Mouse (Mus musculus) forebrain, embryonic 14.5 days (tissue): ENCODE data around the gene Polrmt. TPM values are rescaled to one million over a fixed set of nuclear protein-coding genes. Genes with fewer than 3 reads are reported as not detected.

Source experiments
- ATAC-seq: fragments of 200-750 bp; cut with Nextera tagmentation; 2 replicates; pipeline ENCODE4 v1.8.0; 2017; ENCODE audit warnings: mild to moderate bottlenecking, moderate library complexity
- DNase-seq: peaks from one replicate; pipeline ENCODE4 v3.0.0-alpha.2; 2015; ENCODE audit warnings: low spot score
- H3K27ac ChIP-seq: fragments of 300-500 bp; sonication (generic); 2 replicates; pipeline ENCODE4 v1.5.1; 2014; ENCODE audit warnings: low read depth, mild to moderate bottlenecking, control low read depth, low read length, moderate library complexity
- H3K27me3 ChIP-seq: fragments of 300-500 bp; sonication (generic); replicated peaks from 2 replicates; pipeline ENCODE4 v1.6.1; 2014; ENCODE audit warnings: low read length, control low read depth, mixed read lengths; ENCODE audit not compliant: control insufficient read depth, insufficient read depth
- H3K36me3 ChIP-seq: fragments of 300-500 bp; sonication (generic); 2 replicates; pipeline ENCODE4 v1.6.1; 2014; ENCODE audit warnings: low read length, control low read depth; ENCODE audit not compliant: control insufficient read depth, insufficient read depth
- H3K4me1 ChIP-seq: fragments of 300-500 bp; sonication (generic); 2 replicates; pipeline ENCODE4 v1.6.1; 2014; ENCODE audit warnings: antibody characterized with exemption, low read length, control low read depth; ENCODE audit not compliant: control insufficient read depth, insufficient read depth
- H3K4me2 ChIP-seq: fragments of 300-500 bp; sonication (generic); 2 replicates; pipeline ENCODE4 v1.6.1; 2014; ENCODE audit warnings: mild to moderate bottlenecking, control low read depth, low read length
- H3K4me3 ChIP-seq: fragments of 300-500 bp; sonication (generic); 2 replicates; pipeline ENCODE4 v1.5.1; 2014; ENCODE audit warnings: low read depth, low read length, control low read depth
- H3K9ac ChIP-seq: fragments of 300-500 bp; sonication (generic); 2 replicates; pipeline ENCODE4 v1.6.1; 2014; ENCODE audit warnings: mild to moderate bottlenecking, low read length, control low read depth, moderate library complexity
- H3K9me3 ChIP-seq: fragments of 300-500 bp; sonication (generic); replicated peaks from 2 replicates; pipeline ENCODE4 v1.6.1; 2016; ENCODE audit warnings: low read length, control low read depth, mixed read lengths; ENCODE audit not compliant: control insufficient read depth
- WGBS: fragments of 180-500 bp; shearing (Covaris S2); extraction: QIAGEN DNeasy Blood & Tissue Kit; methylation state at CpG from one replicate; pipeline ENCODE4 v1.1.7; 2014; 5-methylcytosine and 5-hydroxymethylcytosine counted together
- polyA plus RNA-seq: library from polyadenylated mRNA; unstranded; fragments of >200 nt; fragmentation: Nextera tagmentation; extraction: Ambion mirVana; gene quantifications from 2 replicates; pipeline ENCODE4 v1.2.1, GENCODE M21; 2014

The Polrmt gene
- polyA plus RNA-seq, 1 experiment from 2014 or later: 32.1 TPM

- Histone ChIP-seq H3K4me2 (no peak overlapping the region), H3K4me3 (no peak overlapping the region), H3K9me3 (no peaks in the 10 kb centered on the region), H3K4me1 (no peaks in the 10 kb centered on the region), H3K27me3 (peaks cover 4% of the 10 kb centered on the region; the same call in 1 of the 2 replicates), H3K9ac (no peak overlapping the region), H3K27ac (no peak overlapping the region), H3K36me3 (no peaks in the 10 kb centered on the region)
- 88% methylated on average over 7 of the region's 7 CpGs for WGBS
- ATAC-seq (no peak), DNase-seq (no peak)
Observed at GRCm38 (mm10) chr10:79723692-79724091, 22.7 kb downstream of the Polrmt start.

- 55% methylated on average over 6 of the region's 6 CpGs for WGBS
- Histone ChIP-seq H3K36me3 (no peaks in the 10 kb centered on the region), H3K4me2 (no peak overlapping the region), H3K9ac (no peak overlapping the region), H3K4me1 (no peaks in the 10 kb centered on the region), H3K27ac (no peak overlapping the region), H3K9me3 (no peaks in the 10 kb centered on the region), H3K27me3 (peaks cover 9% of the 10 kb centered on the region; the same call in 1 of the 2 replicates), H3K4me3 (no peak overlapping the region)
- DNase-seq (no peak), ATAC-seq (no peak)
Observed at GRCm38 (mm10) chr10:79723047-79723446, 23.3 kb downstream of the Polrmt start.

GRCm38 (mm10) chr10:79721089-79721488 is 25.3 kb downstream of the Polrmt start:
- Histone ChIP-seq H3K9ac (no peak overlapping the region), H3K36me3 (no peaks in the 10 kb centered on the region), H3K9me3 (no peaks in the 10 kb centered on the region), H3K4me1 (peaks cover 3% of the 10 kb centered on the region; the same call in 1 of the 2 replicates), H3K27ac (no peak overlapping the region), H3K4me2 (no peak overlapping the region), H3K4me3 (no peak overlapping the region), H3K27me3 (peaks cover 27% of the 10 kb centered on the region)
- 79% methylated on average over 5 of the region's 5 CpGs for WGBS
- no peak for DNase-seq
- no peak for ATAC-seq

DNA sequence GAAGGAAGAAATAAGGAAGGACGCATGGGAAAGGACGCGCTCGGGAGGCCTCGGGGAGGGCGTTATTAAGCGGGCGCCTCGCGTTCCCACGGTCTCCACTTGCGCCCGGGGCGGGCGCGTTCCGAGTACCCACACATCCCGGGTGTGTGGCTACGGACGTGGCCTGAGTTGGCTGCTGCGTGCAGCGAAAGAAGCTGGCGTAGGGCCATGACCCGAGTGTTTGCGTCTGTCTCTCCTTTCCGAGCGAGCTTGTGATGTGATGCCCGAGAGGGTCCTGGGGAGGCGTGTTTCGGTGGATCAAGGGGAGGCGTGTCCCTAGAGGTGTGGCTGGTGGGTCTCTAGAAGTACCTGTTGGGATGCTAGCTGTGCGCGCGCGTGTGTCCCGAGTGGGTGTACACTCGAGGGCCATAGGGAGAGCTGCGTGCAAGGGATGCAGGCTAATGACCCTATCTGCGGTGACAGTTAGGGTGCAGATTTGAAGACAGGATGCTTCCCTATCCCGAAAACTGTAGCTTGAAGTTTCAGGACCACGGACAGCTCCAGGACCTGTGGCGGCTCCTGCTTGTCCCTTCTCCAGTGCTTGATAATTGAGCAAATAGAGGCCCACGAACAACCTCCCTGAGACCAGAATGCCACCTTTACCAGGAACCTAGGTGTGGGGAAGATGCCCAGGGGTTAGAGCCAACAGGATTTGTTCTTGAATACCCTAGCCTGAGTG is 28.6 kb downstream of the Polrmt start:
- peak overlapping the region; percentile 95 for H3K4me2 ChIP-seq
- no peaks in the 10 kb centered on the region for H3K9me3 ChIP-seq
- DNase-seq: peak; percentile 54
- 4% methylated on average over 43 of the region's 43 CpGs for WGBS
- ATAC-seq: no peak
- H3K9ac ChIP-seq: no peak overlapping the region; the same call in 1 of the 2 replicates
- H3K36me3 ChIP-seq: no peaks in the 10 kb centered on the region
- peak overlapping the region; percentile 59 for H3K4me3 ChIP-seq
- peaks cover 3% of the 10 kb centered on the region; the same call in 1 of the 2 replicates for H3K4me1 ChIP-seq
- H3K27ac ChIP-seq: no peak overlapping the region
- H3K27me3 ChIP-seq: peaks cover 40% of the 10 kb centered on the region

GRCm38 (mm10) chr10:79716988-79717355 is 29.4 kb downstream of the Polrmt start:
- peak; percentile 30; the same call in 1 of the 2 replicates for ATAC-seq
- H3K4me3 ChIP-seq: peak overlapping the region; percentile 59
- peak overlapping the region; percentile 95 for H3K4me2 ChIP-seq
- H3K27ac ChIP-seq: no peak overlapping the region
- WGBS: under 1% methylated on average over 39 of the region's 44 CpGs
- DNase-seq: peak; percentile 23
- H3K9me3 ChIP-seq: no peaks in the 10 kb centered on the region
- H3K27me3 ChIP-seq: peaks cover 40% of the 10 kb centered on the region
- peak overlapping the region; percentile 69 for H3K9ac ChIP-seq
- peaks cover 3% of the 10 kb centered on the region; the same call in 1 of the 2 replicates for H3K4me1 ChIP-seq
- peaks cover 3% of the 10 kb centered on the region; the same call in 1 of the 2 replicates for H3K36me3 ChIP-seq

DNA sequence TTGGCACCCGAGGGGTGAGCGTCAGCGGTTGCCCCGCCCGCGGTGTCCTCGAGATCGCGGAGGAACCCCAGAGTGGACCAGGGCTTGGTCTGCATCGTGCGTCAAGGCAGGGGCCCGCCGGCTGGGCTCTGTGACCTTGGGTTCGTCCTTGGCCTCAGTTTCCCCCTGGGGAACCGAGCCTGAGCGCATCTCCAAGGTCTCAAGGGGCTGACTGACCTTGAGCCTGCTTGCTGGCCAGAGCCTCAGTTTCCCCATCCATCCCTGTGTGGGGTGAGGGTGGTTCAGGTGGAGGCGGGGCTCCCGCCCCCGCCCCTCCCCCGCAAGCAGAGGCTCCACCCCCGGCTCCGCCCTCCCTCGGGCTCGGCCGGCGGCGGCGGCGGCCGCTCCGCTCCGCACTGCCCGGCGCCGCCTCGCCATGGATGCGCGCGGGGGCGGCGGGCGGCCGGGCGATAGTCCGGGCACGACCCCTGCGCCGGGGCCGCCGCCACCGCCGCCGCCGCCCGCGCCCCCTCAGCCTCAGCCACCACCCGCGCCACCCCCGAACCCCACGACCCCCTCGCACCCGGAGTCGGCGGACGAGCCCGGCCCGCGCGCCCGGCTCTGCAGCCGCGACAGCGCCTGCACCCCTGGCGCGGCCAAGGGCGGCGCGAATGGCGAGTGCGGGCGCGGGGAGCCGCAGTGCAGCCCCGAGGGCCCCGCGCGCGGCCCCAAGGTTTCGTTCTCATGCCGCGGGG is 30.0 kb downstream of the Polrmt start, which contains the start of gene Hcn2:
Gene Hcn2, plus strand, starts transcription at position 381 of the 734 bp plus-strand sequence.
- Histone ChIP-seq H3K27me3 (peaks cover 40% of the 10 kb centered on the region), H3K4me1 (peaks cover 3% of the 10 kb centered on the region; the same call in 1 of the 2 replicates), H3K4me3 (peak within 1 kb of the TSS; percentile 59), H3K9me3 (no peaks in the 10 kb centered on the region), H3K9ac (peak within 1 kb of the TSS; percentile 69), H3K27ac (no peak within 1 kb of the TSS), H3K36me3 (peaks cover 8% of the 10 kb centered on the region), H3K4me2 (peak within 1 kb of the TSS; percentile 95)
- WGBS: 1% methylated on average over 49 of the region's 91 CpGs
- ATAC-seq (peak; percentile 67), DNase-seq (no peak)

DNA sequence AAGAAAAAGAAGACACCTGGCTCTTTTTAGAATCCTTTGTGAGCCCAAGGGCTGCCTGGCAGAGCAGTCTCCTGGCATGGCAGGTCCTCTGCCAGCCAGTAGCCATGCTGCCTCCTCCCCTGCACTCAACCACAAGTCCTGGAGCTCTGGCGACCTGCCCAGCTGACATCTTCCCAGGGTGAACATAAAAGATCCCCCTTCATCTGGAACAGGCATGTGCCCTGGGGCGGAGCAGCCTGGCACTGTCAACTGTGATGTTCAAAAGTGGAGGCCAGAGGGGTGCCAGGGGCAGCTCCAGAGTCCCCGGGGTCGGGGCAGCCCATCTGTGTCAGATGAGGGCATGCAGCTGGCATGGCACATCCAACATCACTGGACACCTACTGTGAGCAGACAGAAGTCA is 31.4 kb downstream of the Polrmt start:
- 42% methylated on average over 4 of the region's 4 CpGs for WGBS
- DNase-seq: no peak

GRCm38 (mm10) chr10:79713163-79713562 is 33.2 kb downstream of the Polrmt start:
- Histone ChIP-seq H3K27me3 (peaks cover 31% of the 10 kb centered on the region), H3K9ac (no peak overlapping the region), H3K27ac (no peak overlapping the region), H3K36me3 (peaks cover 40% of the 10 kb centered on the region), H3K4me1 (peaks cover 3% of the 10 kb centered on the region; the same call in 1 of the 2 replicates), H3K4me3 (no peak overlapping the region), H3K4me2 (no peak overlapping the region), H3K9me3 (no peaks in the 10 kb centered on the region)
- ATAC-seq (no peak), DNase-seq (no peak)
- 27% methylated on average over 1 of the region's 1 CpGs for WGBS

More for the DNA sequence above, 31.4 kb downstream of the Polrmt start:
- H3K4me2 ChIP-seq: no peak overlapping the region
- H3K27me3 ChIP-seq: peaks cover 40% of the 10 kb centered on the region
- H3K4me3 ChIP-seq: no peak overlapping the region
- H3K9me3 ChIP-seq: no peaks in the 10 kb centered on the region
- peaks cover 22% of the 10 kb centered on the region for H3K36me3 ChIP-seq
- H3K27ac ChIP-seq: no peak overlapping the region
- peaks cover 3% of the 10 kb centered on the region; the same call in 1 of the 2 replicates for H3K4me1 ChIP-seq
- no peak for ATAC-seq
- no peak overlapping the region for H3K9ac ChIP-seq
